Mouse (Mus musculus): ENCODE measurements at regions not wholly inside any gene's neighbourhood (a gene's known extent, or its start where the extent isn't known, plus 50 kb on each side); places are given as distances from the start of the nearest gene placed in this dataset.

GRCm38 (mm10) chr6:101937467-101938392 is 560.0 kb upstream of the Pdzrn3 start:
- DNase-seq (ENCODE audit: low read depth) = peak; percentile 96
- TF ChIP-seq POLR2A (IDR thresholded peaks at IDR 0.05; ENCODE audit: borderline replicate concordance, extremely low read depth, insufficient read depth, insufficient read length, poor library complexity, severe bottlenecking) (no peak), CTCF (IDR thresholded peaks at IDR 0.05; ENCODE audit: borderline replicate concordance, extremely low read depth, insufficient read depth, insufficient read length) (no peak)

GRCm38 (mm10) chr6:101931768-101932167 is 554.1 kb upstream of the Pdzrn3 start:
- TF ChIP-seq POLR2A (IDR thresholded peaks at IDR 0.05; ENCODE audit: borderline replicate concordance, extremely low read depth, insufficient read depth, insufficient read length, poor library complexity, severe bottlenecking) (no peak), CTCF (IDR thresholded peaks at IDR 0.05; ENCODE audit: borderline replicate concordance, extremely low read depth, insufficient read depth, insufficient read length) (no peak)
- DNase-seq (ENCODE audit: low read depth) = no peak

- TF ChIP-seq CTCF (IDR thresholded peaks at IDR 0.05; ENCODE audit: borderline replicate concordance, extremely low read depth, insufficient read depth, insufficient read length) (no peak), POLR2A (IDR thresholded peaks at IDR 0.05; ENCODE audit: borderline replicate concordance, extremely low read depth, insufficient read depth, insufficient read length, poor library complexity, severe bottlenecking) (no peak)
- DNase-seq (ENCODE audit: low read depth) = peak; percentile 38
Measured at GRCm38 (mm10) chr6:101921686-101922085, 544.0 kb upstream of the Pdzrn3 start.

GRCm38 (mm10) chr6:101921186-101921585 is 543.5 kb upstream of the Pdzrn3 start:
- peak; percentile 94 for DNase-seq (ENCODE audit: low read depth)
- TF ChIP-seq POLR2A (IDR thresholded peaks at IDR 0.05; ENCODE audit: borderline replicate concordance, extremely low read depth, insufficient read depth, insufficient read length, poor library complexity, severe bottlenecking) = no peak

GRCm38 (mm10) chr6:101918914-101919313 is 541.2 kb upstream of the Pdzrn3 start:
- TF ChIP-seq POLR2A (IDR thresholded peaks at IDR 0.05; ENCODE audit: borderline replicate concordance, extremely low read depth, insufficient read depth, insufficient read length, poor library complexity, severe bottlenecking) (no peak), CTCF (IDR thresholded peaks at IDR 0.05; ENCODE audit: borderline replicate concordance, extremely low read depth, insufficient read depth, insufficient read length) (no peak)
- no peak for DNase-seq (ENCODE audit: low read depth)

- TF ChIP-seq CTCF (IDR thresholded peaks at IDR 0.05; ENCODE audit: borderline replicate concordance, extremely low read depth, insufficient read depth, insufficient read length) (no peak), POLR2A (IDR thresholded peaks at IDR 0.05; ENCODE audit: borderline replicate concordance, extremely low read depth, insufficient read depth, insufficient read length, poor library complexity, severe bottlenecking) (no peak)
- DNase-seq (ENCODE audit: low read depth) = no peak
Measured at GRCm38 (mm10) chr6:101905029-101905342, 527.3 kb upstream of the Pdzrn3 start.

- TF ChIP-seq CTCF (IDR thresholded peaks at IDR 0.05; ENCODE audit: borderline replicate concordance, extremely low read depth, insufficient read depth, insufficient read length) = no peak
- no peak for TF ChIP-seq POLR2A (IDR thresholded peaks at IDR 0.05; ENCODE audit: borderline replicate concordance, extremely low read depth, insufficient read depth, insufficient read length, poor library complexity, severe bottlenecking)
- DNase-seq (ENCODE audit: low read depth) = no peak
Measured at GRCm38 (mm10) chr6:101904234-101905028, 526.7 kb upstream of the Pdzrn3 start.

- DNase-seq (ENCODE audit: low read depth) = no peak
- TF ChIP-seq POLR2A (IDR thresholded peaks at IDR 0.05; ENCODE audit: borderline replicate concordance, extremely low read depth, insufficient read depth, insufficient read length, poor library complexity, severe bottlenecking) (no peak), CTCF (IDR thresholded peaks at IDR 0.05; ENCODE audit: borderline replicate concordance, extremely low read depth, insufficient read depth, insufficient read length) (no peak)
Measured at GRCm38 (mm10) chr6:101902276-101902675, 524.6 kb upstream of the Pdzrn3 start.

GRCm38 (mm10) chr6:101898544-101898943 is 520.8 kb upstream of the Pdzrn3 start:
- DNase-seq (ENCODE audit: low read depth) = no peak
- TF ChIP-seq POLR2A (IDR thresholded peaks at IDR 0.05; ENCODE audit: borderline replicate concordance, extremely low read depth, insufficient read depth, insufficient read length, poor library complexity, severe bottlenecking) = no peak
- TF ChIP-seq CTCF (IDR thresholded peaks at IDR 0.05; ENCODE audit: borderline replicate concordance, extremely low read depth, insufficient read depth, insufficient read length) = no peak

- no peak for DNase-seq (ENCODE audit: low read depth)
- no peak for TF ChIP-seq POLR2A (IDR thresholded peaks at IDR 0.05; ENCODE audit: borderline replicate concordance, extremely low read depth, insufficient read depth, insufficient read length, poor library complexity, severe bottlenecking)
- TF ChIP-seq CTCF (IDR thresholded peaks at IDR 0.05; ENCODE audit: borderline replicate concordance, extremely low read depth, insufficient read depth, insufficient read length) = no peak
Measured at GRCm38 (mm10) chr6:101890655-101891054, 513.0 kb upstream of the Pdzrn3 start.

GRCm38 (mm10) chr6:101882938-101883337 is 505.2 kb upstream of the Pdzrn3 start:
- TF ChIP-seq POLR2A (IDR thresholded peaks at IDR 0.05; ENCODE audit: borderline replicate concordance, extremely low read depth, insufficient read depth, insufficient read length, poor library complexity, severe bottlenecking) (no peak), CTCF (IDR thresholded peaks at IDR 0.05; ENCODE audit: borderline replicate concordance, extremely low read depth, insufficient read depth, insufficient read length) (no peak)
- DNase-seq (ENCODE audit: low read depth) = peak; percentile 61
